Mouse (Mus musculus): ENCODE measurements around the gene Spsb1. TPM values are rescaled to one million over a fixed set of nuclear protein-coding genes. Genes with fewer than 3 reads are reported as not detected.

The Spsb1 gene
- total RNA-seq, 2 experiments from 2014 or later: 24.1 to 34.9 TPM

DNA sequence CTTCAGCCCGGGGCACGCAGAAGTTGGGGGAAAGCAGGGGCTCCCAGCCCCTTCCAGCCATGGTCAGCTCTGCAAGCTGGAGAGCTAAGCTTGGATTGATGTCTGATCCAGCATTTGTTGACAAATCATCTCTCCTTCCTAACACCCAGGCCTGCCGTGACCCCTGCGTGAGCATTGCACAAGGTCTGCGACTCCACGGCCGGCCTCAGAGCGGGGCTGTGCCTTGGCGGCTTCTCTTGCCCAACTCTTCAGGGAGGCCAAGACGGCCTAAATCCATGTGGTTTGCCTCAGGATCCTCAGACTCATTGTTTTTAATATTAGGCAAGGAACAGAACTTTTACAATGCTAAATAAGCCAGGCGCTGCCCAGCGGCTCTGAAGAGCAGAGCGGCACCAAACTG, 3.6 kb downstream of the Spsb1 start:
- no peak for DNase-seq

DNA sequence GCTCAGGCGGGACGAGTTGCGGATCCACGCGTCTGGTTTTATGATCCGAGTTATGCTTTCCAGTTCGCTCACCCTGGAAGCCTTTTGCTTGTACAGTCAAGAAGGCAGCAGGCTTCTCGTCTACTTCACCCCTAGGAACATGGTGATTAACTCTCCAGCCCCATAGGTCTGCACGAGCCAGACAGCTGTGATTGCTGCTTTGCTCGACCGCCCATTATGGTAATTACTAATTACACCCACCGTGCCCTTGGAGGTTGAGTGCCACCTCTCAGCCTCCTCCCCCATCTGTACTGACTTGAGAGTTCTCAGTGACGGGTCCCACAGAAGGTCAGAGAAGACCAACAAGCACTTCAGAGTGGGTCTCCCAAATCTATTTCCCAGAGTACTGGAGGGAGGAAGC, 5.2 kb downstream of the Spsb1 start:
- no peak for DNase-seq

DNA sequence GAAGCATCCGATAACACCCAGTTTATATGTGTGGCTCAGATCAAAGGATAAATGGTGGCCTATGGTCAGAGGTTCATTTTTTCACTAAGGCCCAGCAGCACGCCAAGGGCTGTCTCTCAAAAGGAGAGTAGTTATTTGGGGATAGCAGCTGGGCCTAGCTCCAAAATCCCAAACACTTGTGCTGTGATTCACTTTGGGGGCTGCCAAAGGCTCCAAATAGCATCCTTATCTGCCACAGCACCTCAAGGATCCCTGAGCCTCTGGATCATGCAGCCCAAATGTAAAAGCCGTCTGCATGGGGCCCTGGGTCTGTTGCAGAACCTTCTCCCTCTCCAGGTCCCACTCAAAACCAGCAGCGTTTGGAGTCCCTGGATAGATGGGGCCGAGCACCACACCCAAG, 6.7 kb downstream of the Spsb1 start:
- DNase-seq: no peak

DNA sequence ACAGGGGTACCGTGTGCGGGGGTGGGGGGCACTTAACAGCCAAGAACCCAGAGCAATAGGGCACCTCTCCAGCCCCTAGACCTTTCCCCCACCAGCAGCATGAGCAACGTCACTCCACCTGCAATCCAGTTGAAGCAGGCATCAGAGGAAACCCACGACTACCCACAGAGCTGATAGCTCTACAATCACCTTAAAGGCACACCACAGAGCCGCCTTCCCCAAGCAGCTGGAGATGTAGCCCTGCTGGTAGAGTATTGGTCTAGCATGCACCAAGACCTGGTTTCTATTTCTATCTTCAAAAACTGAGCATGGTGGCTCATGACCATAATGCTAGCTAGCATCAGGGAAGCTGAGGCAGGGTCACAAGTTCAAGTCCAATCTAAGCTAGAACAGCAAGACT, 7.4 kb downstream of the Spsb1 start:
- no peak for DNase-seq

DNA sequence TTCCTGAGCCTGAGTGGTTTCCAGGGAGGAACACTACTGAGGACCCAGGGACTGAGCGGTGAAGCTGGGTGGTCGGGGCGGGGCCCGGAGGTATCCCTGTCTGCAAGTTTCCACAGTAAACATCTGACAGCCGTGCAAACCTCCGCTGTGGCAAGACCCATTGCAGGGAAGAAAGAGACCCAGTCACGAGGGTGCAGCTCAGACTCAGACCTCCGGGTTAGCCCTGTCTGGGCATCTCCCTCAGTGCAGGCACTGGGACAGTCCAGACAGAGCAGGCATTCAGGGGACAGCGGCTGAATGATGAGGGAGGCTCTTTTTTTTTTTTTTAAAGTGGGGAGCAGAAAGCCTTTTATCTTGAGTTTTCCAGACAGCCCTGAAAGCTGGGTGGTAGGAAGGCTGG, 9.6 kb downstream of the Spsb1 start:
- DNase-seq: no peak

DNA sequence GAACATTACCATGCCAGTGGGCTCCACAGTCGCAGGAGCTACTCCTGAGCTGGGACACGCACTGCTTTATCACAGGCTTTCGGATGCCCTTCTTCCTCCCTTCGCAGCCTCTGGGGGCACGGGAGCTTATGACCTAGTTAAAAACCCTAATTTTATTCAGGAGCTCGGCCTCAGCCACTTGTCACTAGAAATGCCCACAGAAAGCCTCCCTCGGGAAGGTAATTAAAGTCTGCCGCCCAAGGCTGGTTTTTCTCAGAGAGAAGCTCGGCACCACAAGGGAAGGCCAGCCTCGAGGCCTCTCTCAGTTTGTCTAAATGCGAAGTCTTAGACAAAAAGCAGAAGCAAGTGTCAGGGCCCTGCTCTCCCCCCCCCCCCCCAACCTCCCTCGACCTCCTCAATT, 10.6 kb downstream of the Spsb1 start:
- no peak for DNase-seq

DNA sequence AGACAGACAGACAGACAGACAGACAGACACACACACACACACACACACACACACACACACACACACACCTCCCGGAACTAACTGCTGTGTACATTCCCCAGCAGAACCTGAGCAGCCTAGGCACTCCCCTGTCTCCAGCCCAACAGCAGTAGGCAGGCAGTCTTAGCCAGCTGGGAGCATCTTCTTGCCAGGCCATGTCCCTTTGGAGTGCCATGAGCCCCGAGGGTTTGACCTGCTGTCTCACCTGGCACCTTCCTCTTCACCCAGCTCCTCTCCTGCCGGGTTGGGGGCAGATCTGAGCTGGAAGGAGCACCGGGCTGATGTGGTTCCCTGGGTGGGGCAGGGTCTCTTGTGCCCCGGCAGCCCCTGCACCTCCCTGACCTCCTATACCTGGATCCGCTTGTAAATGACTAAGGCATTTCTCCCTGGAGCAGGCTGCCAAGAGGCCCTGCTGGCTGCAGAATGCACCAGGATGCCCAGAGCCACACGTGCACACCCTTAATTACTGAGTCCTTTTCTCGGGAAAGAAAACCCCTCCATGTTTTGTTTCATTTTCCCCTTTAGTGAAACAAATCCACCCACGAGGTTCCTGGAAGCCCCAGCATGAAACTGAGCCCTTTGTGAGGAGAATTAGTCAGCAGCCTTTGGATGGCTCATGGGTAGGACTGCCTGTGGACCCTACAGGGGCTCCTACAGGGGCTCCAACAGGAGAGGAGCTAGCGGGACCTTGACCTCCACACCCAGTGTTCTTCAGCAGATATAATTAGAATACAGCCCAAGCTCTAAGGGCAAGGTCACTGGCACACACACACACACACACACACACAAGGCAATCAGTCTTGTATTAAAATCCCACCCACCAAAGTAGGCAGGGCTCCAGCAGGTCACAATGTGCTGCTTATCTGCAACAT, 11.8 kb downstream of the Spsb1 start:
- no peak for DNase-seq

DNA sequence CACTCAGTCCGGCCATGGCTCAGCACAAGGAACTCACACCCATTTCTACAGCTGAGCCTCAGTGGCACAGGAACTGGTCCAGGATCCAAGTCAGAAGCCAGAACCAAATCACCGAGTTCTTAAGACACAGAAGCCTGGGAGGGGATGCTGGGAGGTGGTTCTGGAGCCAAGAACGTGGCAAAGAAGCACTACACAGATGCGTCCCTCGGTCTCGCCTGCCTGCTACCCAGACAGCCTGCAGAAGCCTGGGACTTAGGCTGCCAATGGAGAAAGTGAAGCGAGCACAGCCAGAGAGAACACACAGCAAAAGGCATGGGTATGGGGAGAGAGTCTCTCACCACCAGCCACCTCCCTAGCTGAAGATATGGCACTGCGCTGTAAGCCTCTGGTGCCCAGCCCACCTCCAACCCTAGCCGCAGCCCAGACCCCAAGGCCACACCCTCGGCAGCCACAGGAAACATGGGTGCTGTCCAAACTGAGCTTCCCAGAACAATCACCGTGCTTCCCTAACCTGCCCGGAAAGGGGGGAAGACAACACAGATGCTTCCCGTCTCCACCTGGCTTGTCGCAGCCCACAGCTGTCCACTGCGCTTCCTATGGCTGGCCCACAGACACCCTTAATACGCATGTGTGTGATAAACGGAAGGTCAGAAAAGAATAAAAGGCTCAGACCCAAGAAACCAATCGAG, 13.6 kb downstream of the Spsb1 start:
- no peak for DNase-seq

DNA sequence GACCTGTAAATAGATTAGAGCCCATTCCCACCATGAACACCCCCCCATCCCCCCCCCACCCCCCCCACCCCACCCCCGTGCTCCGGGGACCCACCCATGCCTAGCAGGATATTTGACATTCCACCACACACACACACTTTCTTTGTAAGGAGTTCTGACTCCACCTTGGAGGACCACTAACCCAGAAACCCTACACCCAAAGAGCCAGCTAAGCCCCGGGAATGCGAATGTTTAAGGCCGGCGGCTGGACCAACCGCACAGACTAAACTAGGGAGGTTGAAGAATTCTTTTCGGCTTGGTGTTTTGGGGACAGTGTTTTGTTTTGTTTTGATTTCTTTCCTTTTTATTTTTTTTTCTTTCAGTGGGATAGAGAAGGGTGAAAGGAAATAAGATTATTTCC, 16.1 kb downstream of the Spsb1 start:
- DNase-seq: no peak

DNA sequence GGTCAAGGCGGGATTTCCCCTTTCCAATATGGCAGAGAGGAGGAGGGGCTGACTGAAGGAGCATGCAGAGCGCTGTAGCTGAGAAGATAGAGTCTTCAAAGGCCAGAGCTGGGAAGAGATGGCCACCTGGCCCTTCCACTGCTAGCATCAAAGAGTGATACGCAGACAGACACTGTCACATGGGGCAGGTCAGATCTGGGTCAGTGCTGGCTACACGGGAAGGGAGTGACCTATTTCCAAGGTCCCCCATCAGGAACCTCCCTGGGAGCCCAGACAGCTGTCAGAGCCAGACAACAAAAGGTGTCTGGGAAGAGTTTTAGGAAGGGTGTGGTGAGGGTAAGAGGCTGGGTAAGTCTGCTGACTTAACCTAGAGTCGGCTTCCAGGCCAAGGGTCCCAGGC, 17.9 kb downstream of the Spsb1 start:
- DNase-seq: no peak

DNA sequence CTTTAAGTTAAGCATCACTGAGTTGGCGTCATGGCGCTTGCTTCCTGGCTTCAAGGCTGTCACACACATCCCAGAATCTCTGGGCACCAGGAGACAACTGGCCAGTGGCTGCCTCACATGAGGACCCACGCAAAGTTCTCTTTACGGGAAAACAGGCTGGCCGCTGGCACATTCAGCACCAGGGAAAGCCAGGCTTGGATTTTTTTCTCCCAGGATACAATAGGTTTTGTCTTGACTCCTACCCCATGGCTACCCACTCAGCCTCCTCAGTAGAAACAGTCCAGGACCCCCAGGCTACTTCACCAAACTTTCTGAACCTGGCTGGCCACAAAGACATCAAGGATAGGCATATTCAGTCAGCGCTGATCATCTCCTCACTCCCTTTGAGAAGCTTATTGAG, 19.4 kb downstream of the Spsb1 start:
- DNase-seq: no peak

DNA sequence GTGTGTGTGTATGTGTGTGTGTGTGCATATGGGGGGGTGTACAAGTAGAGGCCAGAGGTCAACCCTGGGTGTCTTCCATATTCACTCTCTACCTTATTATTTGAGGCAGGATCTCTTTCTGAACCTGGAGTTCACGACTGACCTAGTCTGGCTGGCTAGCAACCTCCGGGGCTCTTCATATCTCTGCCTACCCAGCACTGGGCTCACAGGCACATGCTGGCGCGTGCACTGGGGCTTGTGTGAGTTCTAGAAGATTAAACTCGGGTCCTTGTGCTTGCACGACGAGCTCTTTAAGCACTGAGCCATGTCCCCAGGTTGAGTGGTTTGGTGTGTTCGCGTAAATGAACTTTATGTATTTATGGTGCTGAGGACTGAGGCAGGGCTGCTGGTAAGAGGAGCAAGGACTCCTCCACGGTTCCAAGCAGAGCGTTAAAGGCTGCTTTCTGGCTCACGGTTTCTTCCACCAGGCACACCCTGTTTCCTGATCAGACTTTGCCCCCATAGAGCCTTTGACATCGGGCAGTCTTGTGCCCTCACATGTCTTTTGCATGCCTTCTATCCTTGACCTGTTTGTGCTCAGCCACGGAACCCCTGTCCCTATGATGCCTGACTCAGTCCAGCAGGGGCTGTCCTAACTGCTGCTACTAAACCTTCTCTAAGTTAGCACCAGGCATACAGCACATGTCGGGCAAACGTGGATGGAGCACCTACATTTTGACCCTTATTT, 21.2 kb downstream of the Spsb1 start:
- no peak for DNase-seq

DNA sequence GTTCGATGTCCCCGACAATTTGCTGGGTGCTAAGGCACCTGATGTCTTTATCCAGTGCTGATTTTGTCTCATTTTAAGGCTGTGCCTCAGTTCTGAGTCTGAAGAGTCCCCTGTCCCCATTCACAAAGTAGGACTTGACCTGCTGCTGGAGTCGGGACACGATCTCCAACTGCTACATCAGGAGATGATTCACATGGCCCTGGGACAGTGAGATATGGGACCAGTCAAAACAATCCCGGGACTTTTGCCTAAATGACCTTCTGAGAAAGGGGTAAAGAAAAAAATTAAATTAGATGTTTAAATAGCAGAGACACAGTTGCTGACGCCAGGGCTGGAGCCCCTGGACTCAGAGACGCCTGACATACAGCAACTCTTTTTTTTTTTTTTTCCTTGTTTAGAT, 21.8 kb downstream of the Spsb1 start:
- DNase-seq: no peak

DNA sequence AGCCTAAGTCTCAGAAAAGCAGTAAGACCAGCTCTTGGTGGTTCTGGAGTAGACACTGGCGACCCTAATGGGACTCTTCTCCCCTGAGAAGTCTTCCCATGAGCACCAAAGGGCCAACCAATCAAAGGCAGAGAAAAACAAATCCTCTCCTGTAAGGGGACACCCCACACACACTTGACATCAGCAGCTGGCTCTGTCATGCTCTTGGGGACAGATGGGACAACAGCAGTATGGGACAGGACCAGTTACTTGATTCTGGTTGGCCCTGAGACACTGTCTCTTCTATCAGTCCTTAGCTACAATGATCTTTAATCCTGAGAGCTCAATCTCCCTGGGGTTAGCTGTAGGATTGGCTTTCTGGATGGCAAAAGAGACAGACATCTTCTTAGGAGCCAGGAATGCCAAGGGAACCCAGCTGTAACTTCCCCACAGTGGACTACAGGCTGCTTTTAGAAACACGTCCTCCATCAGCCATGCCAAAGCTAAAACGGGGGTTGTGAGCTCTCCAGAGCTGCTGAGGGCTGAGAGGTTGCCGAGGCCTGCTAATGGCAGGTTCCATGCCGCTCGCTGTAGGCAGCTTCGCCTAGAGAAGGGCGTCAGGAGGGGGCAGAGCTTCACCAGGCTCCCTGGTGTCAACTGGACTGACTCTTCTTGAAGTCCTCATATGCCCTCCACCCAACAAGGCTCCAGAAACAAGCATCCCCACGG, 22.6 kb downstream of the Spsb1 start:
- no peak for DNase-seq

DNA sequence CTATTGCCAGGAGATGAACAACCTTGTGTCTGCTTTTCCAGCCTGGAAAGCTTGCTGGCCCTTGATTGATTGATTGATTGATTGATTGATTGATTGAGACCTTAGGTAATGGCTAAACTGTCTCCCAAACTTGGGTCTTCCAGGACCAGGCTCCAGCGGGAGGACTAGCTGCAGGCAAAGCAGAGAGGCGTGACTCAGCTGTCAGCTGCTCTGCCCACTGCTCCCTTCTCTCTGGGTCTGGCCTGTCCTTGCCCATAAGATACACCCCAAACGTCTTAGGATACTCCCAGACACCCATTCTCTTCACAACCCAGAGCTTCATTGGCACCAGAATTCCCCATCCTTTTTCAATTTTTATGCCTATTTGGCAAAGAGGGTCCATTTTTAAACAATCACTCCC, 24.1 kb downstream of the Spsb1 start:
- no peak for DNase-seq

DNA sequence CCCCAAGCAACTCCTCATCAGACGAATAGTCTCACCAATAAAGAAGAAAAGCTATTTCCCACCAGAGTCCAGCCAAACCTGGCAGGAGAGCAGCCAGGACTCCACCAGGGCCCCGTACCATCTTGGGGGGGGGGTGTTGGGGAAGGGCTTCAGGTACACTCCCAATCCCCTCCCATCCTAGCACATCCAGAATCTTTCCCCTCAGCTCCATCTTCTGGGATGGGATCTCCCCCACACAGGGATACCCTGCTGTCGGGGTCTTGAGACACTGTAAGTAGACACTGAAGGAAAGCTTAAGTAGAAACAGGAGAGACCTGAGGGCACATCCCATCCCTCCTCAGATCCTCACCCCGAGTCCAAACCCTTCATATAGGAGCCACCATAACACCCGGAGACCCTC, 31.8 kb downstream of the Spsb1 start:
- DNase-seq: no peak

DNA sequence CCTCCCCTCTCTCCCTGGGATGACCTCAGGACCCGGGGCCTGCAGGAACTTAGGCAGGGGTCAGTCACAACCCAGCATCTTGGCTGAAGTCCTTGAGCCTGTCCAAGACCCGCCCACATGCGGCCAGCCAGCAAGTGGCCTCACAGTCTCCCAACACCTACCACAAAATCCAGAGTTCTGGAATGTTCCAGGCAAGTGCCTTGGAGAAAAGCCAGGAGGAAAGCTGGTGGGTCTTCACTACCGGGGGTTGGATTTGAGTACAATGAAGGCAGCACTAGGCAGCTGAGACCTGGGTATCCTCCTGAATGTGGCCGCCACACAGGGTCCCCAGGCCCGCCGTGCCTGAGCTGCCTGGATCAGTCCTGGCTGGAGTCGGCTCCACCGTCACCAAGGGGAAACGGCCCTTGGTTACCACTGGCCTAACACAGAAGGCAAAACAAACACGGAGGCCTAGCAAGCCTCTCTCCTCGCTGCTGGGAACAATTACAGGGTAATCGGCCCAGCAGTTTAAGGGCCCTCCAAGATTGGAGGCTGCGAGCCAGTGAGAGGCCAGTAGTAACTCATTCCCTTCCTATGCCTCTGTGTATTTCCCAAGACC, 32.6 kb downstream of the Spsb1 start:
- DNase-seq: no peak

DNA sequence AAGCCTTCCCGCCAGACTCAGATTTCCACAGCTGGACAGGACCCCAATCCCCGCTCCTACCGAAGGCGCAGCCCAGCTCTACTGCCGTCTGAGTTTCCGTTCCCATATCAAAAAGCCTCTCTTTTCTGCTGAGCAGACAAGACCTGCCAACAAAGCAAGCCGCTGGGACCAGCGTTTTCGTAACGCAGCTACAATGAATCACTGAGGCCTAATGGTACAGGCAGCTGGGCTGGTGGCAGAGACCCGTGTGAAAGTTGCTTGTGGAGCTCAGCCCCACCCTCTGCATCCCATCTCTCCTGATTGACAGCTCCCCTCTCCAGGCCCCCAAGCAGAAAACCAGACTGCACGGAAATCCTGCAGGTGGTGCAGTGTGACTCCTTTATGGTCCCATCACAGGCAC, 34.0 kb downstream of the Spsb1 start:
- DNase-seq: no peak

DNA sequence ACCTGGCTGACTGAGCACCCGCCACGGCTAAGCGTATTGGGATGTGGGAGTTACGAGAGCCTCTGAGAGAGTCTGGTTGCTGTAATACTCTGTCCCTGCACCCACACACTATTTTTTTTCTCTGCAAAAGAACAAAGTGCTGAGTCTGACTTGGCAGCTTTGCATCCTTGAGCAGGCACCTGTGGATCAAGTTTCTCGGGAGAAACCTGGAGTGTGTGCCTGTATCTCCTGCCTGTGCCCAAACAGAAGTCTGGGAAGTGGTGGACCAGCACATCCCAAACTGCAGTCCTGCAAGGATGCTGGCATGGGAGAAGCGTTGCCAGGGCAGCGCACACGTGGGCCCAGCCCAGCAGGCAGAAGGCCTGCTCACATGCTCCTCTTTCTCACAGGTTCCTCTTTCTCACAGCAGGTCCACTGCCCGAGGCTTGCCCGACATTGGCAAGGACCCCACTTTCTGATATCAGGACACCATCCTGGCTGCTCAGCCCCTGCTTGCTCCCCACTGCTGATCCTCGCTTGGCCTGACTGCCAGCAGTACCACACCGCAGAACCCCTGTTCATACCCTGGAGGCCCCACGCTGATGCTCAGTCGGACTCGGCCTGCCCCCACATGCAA, 36.3 kb downstream of the Spsb1 start:
- peak; percentile 56 to 62 for DNase-seq

DNA sequence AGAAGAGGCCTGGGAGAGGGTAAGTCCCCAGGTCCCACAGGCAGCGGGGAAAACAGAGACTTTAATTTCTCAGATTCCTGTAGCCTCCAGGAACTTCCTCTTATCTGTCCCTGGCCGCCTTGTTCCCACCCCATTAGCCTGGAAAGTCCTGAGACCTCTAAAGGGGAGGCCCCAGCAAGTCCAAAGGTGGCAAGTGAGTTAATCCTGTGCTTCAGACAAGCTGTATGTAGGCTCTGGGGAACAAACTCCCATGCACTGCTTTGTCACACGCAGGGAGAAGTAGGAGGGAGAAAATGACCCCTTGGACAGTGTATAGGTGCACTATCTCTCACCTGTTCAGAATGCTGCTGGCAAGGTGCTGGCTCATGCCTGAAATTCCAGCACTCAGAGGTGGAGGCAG, 38.0 kb downstream of the Spsb1 start:
- no peak for DNase-seq

DNA sequence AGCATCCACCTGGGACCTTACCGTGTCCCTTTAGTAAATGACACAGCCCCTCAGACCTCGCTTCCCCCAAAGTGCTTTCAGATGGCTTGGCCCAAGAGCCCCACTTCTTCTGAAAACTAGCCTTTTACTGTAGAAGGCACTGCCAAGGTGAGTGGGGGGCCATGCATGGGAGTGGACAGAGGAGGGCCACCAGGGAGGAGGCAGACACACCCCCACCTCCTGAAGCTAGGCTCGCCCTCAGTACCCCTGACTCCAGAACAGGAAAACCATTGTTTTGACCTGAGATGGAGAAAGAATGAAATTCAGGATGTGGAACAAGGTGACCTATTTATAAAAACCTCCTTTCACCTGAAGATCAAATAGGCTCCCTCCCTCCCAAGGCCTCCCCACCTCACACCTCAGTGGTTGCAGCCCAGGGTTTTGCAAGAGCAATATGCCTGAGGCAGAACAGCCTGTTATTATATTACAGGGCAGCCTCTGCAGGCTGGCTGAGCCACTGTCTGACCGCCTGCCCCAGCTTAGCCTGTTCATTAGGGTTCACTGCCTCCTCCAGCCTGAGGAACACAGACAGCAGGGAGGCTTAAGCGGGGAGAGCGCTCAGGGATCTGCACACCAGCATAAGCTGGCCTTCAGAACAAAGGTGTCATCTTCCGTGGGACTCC, 41.0 kb downstream of the Spsb1 start:
- DNase-seq: no peak
